Mouse (Mus musculus) liver, embryonic 11.5 days (tissue): ENCODE results near the gene Scube1. TPM values are rescaled to one million over a fixed set of nuclear protein-coding genes. Genes with fewer than 3 reads are reported as not detected.

ENCODE experiments used
- ATAC-seq: fragments of 200-750 bp; cut with Nextera tagmentation; replicated peaks from 2 replicates; pipeline ENCODE4 v1.8.0; 2017; ENCODE audit warnings: moderate number of reproducible peaks, mild to moderate bottlenecking, moderate TSS enrichment, moderate library complexity; ENCODE audit not compliant: low FRiP score
- DNase-seq: peaks from one replicate; pipeline ENCODE4 v3.0.0-alpha.2; 2017; ENCODE audit warnings: low spot score
- H3K27ac ChIP-seq: fragments of 300-500 bp; sonication (generic); 2 replicates; pipeline ENCODE4 v1.5.1; 2014; ENCODE audit warnings: mild to moderate bottlenecking, low read depth, low read length, control low read depth
- H3K27me3 ChIP-seq: fragments of 300-500 bp; sonication (generic); replicated peaks from 2 replicates; pipeline ENCODE4 v1.6.1; 2014; ENCODE audit warnings: low read length, mixed read lengths; ENCODE audit not compliant: control insufficient read depth, insufficient read depth
- H3K36me3 ChIP-seq: fragments of 300-500 bp; sonication (generic); 2 replicates; pipeline ENCODE4 v1.6.1; 2014; ENCODE audit warnings: mild to moderate bottlenecking, low read length, moderate library complexity, mixed read lengths; ENCODE audit not compliant: control insufficient read depth, insufficient read depth
- H3K4me1 ChIP-seq: fragments of 300-500 bp; sonication (generic); replicated peaks from 2 replicates; pipeline ENCODE4 v1.6.1; 2014; ENCODE audit warnings: low read length, mixed read lengths; ENCODE audit not compliant: control insufficient read depth, insufficient read depth
- H3K4me2 ChIP-seq: fragments of 300-500 bp; sonication (generic); 2 replicates; pipeline ENCODE4 v1.6.1; 2014; ENCODE audit warnings: mild to moderate bottlenecking, control low read depth, moderate library complexity
- H3K4me3 ChIP-seq: fragments of 300-500 bp; sonication (generic); 2 replicates; pipeline ENCODE4 v1.5.1; 2014; ENCODE audit warnings: low read depth, low read length, control low read depth
- H3K9ac ChIP-seq: fragments of 300-500 bp; sonication (generic); 2 replicates; pipeline ENCODE4 v1.6.1; 2014; ENCODE audit warnings: low read depth, low read length, control low read depth
- H3K9me3 ChIP-seq: fragments of 300-500 bp; sonication (generic); 2 replicates; pipeline ENCODE4 v1.6.1; 2016; ENCODE audit warnings: low read length, inconsistent platforms, mixed read lengths; ENCODE audit not compliant: control insufficient read depth
- WGBS: fragments of 180-500 bp; shearing (Covaris S2); extraction: QIAGEN DNeasy Blood & Tissue Kit; methylation state at CpG from one replicate; pipeline ENCODE4 v1.1.7; 2014; 5-methylcytosine and 5-hydroxymethylcytosine counted together
- polyA plus RNA-seq: library from polyadenylated mRNA; unstranded; fragments of >200 nt; fragmentation: Nextera tagmentation; extraction: Ambion mirVana; gene quantifications from 2 replicates; pipeline ENCODE4 v1.2.1, GENCODE M21; 2014

Gene Scube1
- 2.5 and 4.0 TPM in 2 replicates for polyA plus RNA-seq

- peaks cover 5% of the 10 kb centered on the region for H3K4me1 ChIP-seq
- no peaks in the 10 kb centered on the region for H3K9me3 ChIP-seq
- DNase-seq, result peak; percentile 74
- H3K27me3 ChIP-seq, result peaks cover 56% of the 10 kb centered on the region
- no peak within 1 kb of the TSS for H3K27ac ChIP-seq
- H3K9ac ChIP-seq, result peak within 1 kb of the TSS; percentile 17; the same call in 1 of the 2 replicates
- H3K4me3 ChIP-seq, result peak within 1 kb of the TSS; percentile 55
- H3K36me3 ChIP-seq, result no peaks in the 10 kb centered on the region
- peak; percentile 83 for ATAC-seq
- peak within 1 kb of the TSS; percentile 86 for H3K4me2 ChIP-seq
- WGBS, result 2% methylated on average over 27 of the region's 51 CpGs
Measured at GRCm38 (mm10) chr15:83724886-83725269, at the start of gene Scube1. Gene Scube1 (minus strand): TSS chr15:83725021.

GRCm38 (mm10) chr15:83772953-83773352 is 48.1 kb upstream of the Scube1 start:
- ATAC-seq (no peak), DNase-seq (no peak)
- Histone ChIP-seq H3K9ac (no peak overlapping the region), H3K36me3 (no peaks in the 10 kb centered on the region), H3K4me2 (no peak overlapping the region), H3K4me1 (no peaks in the 10 kb centered on the region), H3K27me3 (peaks cover 12% of the 10 kb centered on the region), H3K9me3 (no peaks in the 10 kb centered on the region), H3K27ac (no peak overlapping the region), H3K4me3 (no peak overlapping the region)
- WGBS, result 82% methylated on average over 4 of the region's 4 CpGs

- DNase-seq, result no peak
- ATAC-seq, result no peak
Measured at GRCm38 (mm10) chr15:83772460-83772859, 47.6 kb upstream of the Scube1 start.

GRCm38 (mm10) chr15:83771346-83772053 is 46.7 kb upstream of the Scube1 start:
- ATAC-seq (no peak), DNase-seq (no peak)
- no peaks in the 10 kb centered on the region for H3K9me3 ChIP-seq
- H3K36me3 ChIP-seq, result no peaks in the 10 kb centered on the region
- no peak overlapping the region for H3K27ac ChIP-seq
- no peak overlapping the region for H3K9ac ChIP-seq
- H3K4me1 ChIP-seq, result no peaks in the 10 kb centered on the region
- H3K27me3 ChIP-seq, result no peaks in the 10 kb centered on the region; the same call in 1 of the 2 replicates
- H3K4me2 ChIP-seq, result no peak overlapping the region
- no peak overlapping the region for H3K4me3 ChIP-seq
- 67% methylated on average over 8 of the region's 8 CpGs for WGBS

More at GRCm38 (mm10) chr15:83772460-83772859, 47.6 kb upstream of the Scube1 start:
- WGBS, result 61% methylated on average over 5 of the region's 5 CpGs
- H3K4me1 ChIP-seq, result no peaks in the 10 kb centered on the region
- H3K4me3 ChIP-seq, result no peak overlapping the region
- H3K9ac ChIP-seq, result no peak overlapping the region
- H3K27ac ChIP-seq, result no peak overlapping the region
- H3K36me3 ChIP-seq, result no peaks in the 10 kb centered on the region
- no peak overlapping the region for H3K4me2 ChIP-seq
- peaks cover 7% of the 10 kb centered on the region for H3K27me3 ChIP-seq
- H3K9me3 ChIP-seq, result no peaks in the 10 kb centered on the region

GRCm38 (mm10) chr15:83765388-83766029 is 40.7 kb upstream of the Scube1 start:
- ATAC-seq, result no peak
- H3K4me1 ChIP-seq, result no peaks in the 10 kb centered on the region
- H3K4me2 ChIP-seq, result no peak overlapping the region
- no peaks in the 10 kb centered on the region for H3K9me3 ChIP-seq
- no peak overlapping the region for H3K27ac ChIP-seq
- no peaks in the 10 kb centered on the region for H3K27me3 ChIP-seq
- H3K36me3 ChIP-seq, result no peaks in the 10 kb centered on the region
- WGBS, result 30% methylated on average over 6 of the region's 6 CpGs
- DNase-seq, result no peak
- no peak overlapping the region for H3K4me3 ChIP-seq
- no peak overlapping the region for H3K9ac ChIP-seq

- H3K36me3 ChIP-seq, result no peaks in the 10 kb centered on the region
- no peaks in the 10 kb centered on the region for H3K27me3 ChIP-seq
- H3K9ac ChIP-seq, result no peak overlapping the region
- H3K9me3 ChIP-seq, result no peaks in the 10 kb centered on the region
- WGBS, result 85% methylated on average over 13 of the region's 13 CpGs
- H3K4me1 ChIP-seq, result no peaks in the 10 kb centered on the region
- no peak overlapping the region for H3K4me2 ChIP-seq
- no peak overlapping the region for H3K4me3 ChIP-seq
- ATAC-seq (no peak), DNase-seq (no peak)
- no peak overlapping the region for H3K27ac ChIP-seq
Measured at GRCm38 (mm10) chr15:83761512-83761911, 36.7 kb upstream of the Scube1 start.

GRCm38 (mm10) chr15:83760683-83761082 is 35.9 kb upstream of the Scube1 start:
- no peaks in the 10 kb centered on the region for H3K9me3 ChIP-seq
- peak; percentile 40 for DNase-seq
- no peak overlapping the region for H3K9ac ChIP-seq
- H3K4me2 ChIP-seq, result no peak overlapping the region
- WGBS, result 5% methylated on average over 10 of the region's 10 CpGs
- H3K4me1 ChIP-seq, result no peaks in the 10 kb centered on the region
- no peaks in the 10 kb centered on the region for H3K27me3 ChIP-seq
- H3K27ac ChIP-seq, result no peak overlapping the region
- ATAC-seq, result no peak
- H3K4me3 ChIP-seq, result no peak overlapping the region
- H3K36me3 ChIP-seq, result no peaks in the 10 kb centered on the region

GRCm38 (mm10) chr15:83758958-83759357 is 34.1 kb upstream of the Scube1 start:
- no peak overlapping the region for H3K4me3 ChIP-seq
- H3K4me1 ChIP-seq, result no peaks in the 10 kb centered on the region
- WGBS, result 12% methylated on average over 4 of the region's 4 CpGs
- no peak for ATAC-seq
- no peak overlapping the region for H3K4me2 ChIP-seq
- no peak for DNase-seq
- no peak overlapping the region for H3K27ac ChIP-seq
- H3K9ac ChIP-seq, result no peak overlapping the region
- H3K27me3 ChIP-seq, result no peaks in the 10 kb centered on the region
- H3K36me3 ChIP-seq, result no peaks in the 10 kb centered on the region
- H3K9me3 ChIP-seq, result 0 out of 2 replicates have a peak, but pooled peaks cover 2% of the 10 kb centered on the region

- H3K36me3 ChIP-seq, result no peaks in the 10 kb centered on the region
- H3K27ac ChIP-seq, result no peak overlapping the region
- H3K9ac ChIP-seq, result no peak overlapping the region
- no peaks in the 10 kb centered on the region for H3K4me1 ChIP-seq
- H3K9me3 ChIP-seq, result 0 out of 2 replicates have a peak, but pooled peaks cover 2% of the 10 kb centered on the region
- H3K4me2 ChIP-seq, result no peak overlapping the region
- ATAC-seq (no peak), DNase-seq (no peak)
- no peak overlapping the region for H3K4me3 ChIP-seq
- WGBS, result 21% methylated on average over 9 of the region's 9 CpGs
- H3K27me3 ChIP-seq, result no peaks in the 10 kb centered on the region
Measured at GRCm38 (mm10) chr15:83756742-83757141, 31.9 kb upstream of the Scube1 start.
